In genomic region chr9:21356981-21357718, GRCm38 (mm10) we compare ENCODE assay signal across 8 mouse cellular contexts. TPM values are rescaled to one million over a fixed set of nuclear protein-coding genes. Genes with fewer than 3 reads are reported as not detected.
DNase-seq lines count a peak whose midpoint lies in the region; ATAC-seq and TF ChIP-seq lines count a peak whose summit lies in the region.

No protein-coding gene starts in this region.

- H3K9me3 ChIP-seq in kidney, embryonic 14.5 days (ENCODE audit: control insufficient read depth, low read length) = no peaks in the 10 kb centered on the region
- H3K9me3 ChIP-seq in intestine, postnatal 0 days (ENCODE audit: control insufficient read depth) = no peaks in the 10 kb centered on the region
- H3K9me3 ChIP-seq in midbrain, embryonic 11.5 days (ENCODE audit: control insufficient read depth, low read length) = no peaks in the 10 kb centered on the region

- peaks cover 3% of the 10 kb centered on the region; the same call in 1 of the 2 replicates for H3K27me3 ChIP-seq in kidney, embryonic 14.5 days (ENCODE audit: control insufficient read depth, insufficient read depth, low read length)
- H3K27me3 ChIP-seq in intestine, postnatal 0 days (replicated peaks; ENCODE audit: control insufficient read depth, insufficient read depth, low read length) = no peaks in the 10 kb centered on the region
- H3K27me3 ChIP-seq in midbrain, embryonic 11.5 days (ENCODE audit: control insufficient read depth, insufficient read depth, low read length) = no peaks in the 10 kb centered on the region; the same call in 1 of the 2 replicates
- H3K27me3 ChIP-seq in spleen, adult 2 months (ENCODE audit: control insufficient read depth, insufficient read depth, low read length) = no peaks in the 10 kb centered on the region

- TF ChIP-seq CTCF in intestine, postnatal 0 days (IDR thresholded peaks at IDR 0.05; ENCODE audit: low read depth) = peak; percentile 90
- TF ChIP-seq CTCF in spleen, adult 2 months (IDR thresholded peaks at IDR 0.05; ENCODE audit: extremely low read depth, insufficient read depth, insufficient read length, insufficient replicate concordance) = peak; percentile 41; the same call in 1 of the 2 replicates

- H3K9ac ChIP-seq in kidney, embryonic 14.5 days (ENCODE audit: low read depth, low read length) = no peak overlapping the region
- no peak overlapping the region for H3K9ac ChIP-seq in intestine, postnatal 0 days (ENCODE audit: low read depth, low read length)
- H3K9ac ChIP-seq in midbrain, embryonic 11.5 days (ENCODE audit: low read length) = no peak overlapping the region

- WGBS in kidney, embryonic 14.5 days = 5% methylated on average over 1 of the region's 1 CpGs
- WGBS in intestine, postnatal 0 days = 0% methylated on average over 1 of the region's 1 CpGs
- 3% methylated on average over 1 of the region's 1 CpGs for WGBS in midbrain, embryonic 11.5 days
- 13% methylated on average over 1 of the region's 1 CpGs for WGBS in spleen, adult 2 months

- no peak overlapping the region for H3K4me3 ChIP-seq in kidney, embryonic 14.5 days (ENCODE audit: low read length)
- H3K4me3 ChIP-seq in intestine, postnatal 0 days (ENCODE audit: low read depth, low read length) = no peak overlapping the region
- no peak overlapping the region for H3K4me3 ChIP-seq in midbrain, embryonic 11.5 days (ENCODE audit: low read depth, low read length)
- no peak overlapping the region for H3K4me3 ChIP-seq in spleen, adult 2 months (ENCODE audit: extremely low read depth, insufficient read depth, insufficient read length)

- peak; percentile 52 for DNase-seq in kidney, adult 11 months
- peak; percentile 72 for DNase-seq in cerebellum, adult 8-10 months
- DNase-seq in gastrocnemius, adult 18-20 months (ENCODE audit: low spot score) = peak; percentile 78
- peak; percentile 56 for DNase-seq in left cerebral cortex, postnatal 4 days
- peak; percentile 98 for DNase-seq in midbrain, embryonic 11.5 days (ENCODE audit: low spot score, missing footprints)
- DNase-seq in spleen, adult 2 months (ENCODE audit: low read depth in 1 of 2, low spot score in 2 of 2) = peak; percentile 60 to 65

- H3K4me2 ChIP-seq in kidney, embryonic 14.5 days (replicated peaks; ENCODE audit: low read depth, low read length) = no peak overlapping the region
- H3K4me2 ChIP-seq in intestine, postnatal 0 days (replicated peaks; ENCODE audit: low read depth) = no peak overlapping the region
- no peak overlapping the region for H3K4me2 ChIP-seq in midbrain, embryonic 11.5 days

- intact Hi-C loops in left cerebral cortex, postnatal 4 days (cut with DNase I) = no loop called here

- peaks cover 9% of the 10 kb centered on the region for H3K4me1 ChIP-seq in kidney, embryonic 14.5 days (ENCODE audit: control insufficient read depth, insufficient read depth, low read length)
- no peaks in the 10 kb centered on the region for H3K4me1 ChIP-seq in intestine, postnatal 0 days (replicated peaks; ENCODE audit: control insufficient read depth, insufficient read depth, low read length)
- H3K4me1 ChIP-seq in midbrain, embryonic 11.5 days (ENCODE audit: control insufficient read depth, insufficient read depth, low read length) = no peaks in the 10 kb centered on the region
- H3K4me1 ChIP-seq in spleen, adult 2 months (ENCODE audit: control insufficient read depth, insufficient read depth, insufficient read length) = no peaks in the 10 kb centered on the region

- H3K36me3 ChIP-seq in kidney, embryonic 14.5 days (ENCODE audit: control insufficient read depth, insufficient read depth, low read length) = peaks cover 19% of the 10 kb centered on the region; the same call in 1 of the 2 replicates
- peaks cover 10% of the 10 kb centered on the region; the same call in 1 of the 2 replicates for H3K36me3 ChIP-seq in intestine, postnatal 0 days (ENCODE audit: control insufficient read depth, insufficient read depth)
- no peaks in the 10 kb centered on the region for H3K36me3 ChIP-seq in midbrain, embryonic 11.5 days (ENCODE audit: control insufficient read depth, insufficient read depth, low read length)
- H3K36me3 ChIP-seq in spleen, adult 2 months (ENCODE audit: control insufficient read depth, insufficient read depth, low read length) = peaks cover 23% of the 10 kb centered on the region

- ATAC-seq in kidney, embryonic 14.5 days (ENCODE audit: low FRiP score, low TSS enrichment) = no peak
- peak; percentile 23; the same call in 1 of the 2 replicates for ATAC-seq in intestine, postnatal 0 days
- ATAC-seq in midbrain, embryonic 11.5 days (ENCODE audit: low FRiP score) = peak; percentile 61

- no peak overlapping the region for H3K27ac ChIP-seq in kidney, embryonic 14.5 days (ENCODE audit: low read depth, low read length)
- H3K27ac ChIP-seq in intestine, postnatal 0 days (ENCODE audit: low read depth, low read length) = no peak overlapping the region
- no peak overlapping the region for H3K27ac ChIP-seq in midbrain, embryonic 11.5 days (ENCODE audit: low read depth, low read length)
- no peak overlapping the region for H3K27ac ChIP-seq in spleen, adult 2 months (ENCODE audit: insufficient read depth, low read length)

- no peak for TF ChIP-seq POLR2A in spleen, adult 2 months (IDR thresholded peaks at IDR 0.05; ENCODE audit: low read depth, low read length)

RNA-seq across cellular contexts. Expression of gene Ilf3, which starts 10.5 kb away (rescaled TPM):
- 122 and 235 TPM in 2 replicates for polyA plus RNA-seq in kidney, embryonic 14.5 days (2014; fragmentation: Nextera tagmentation; extraction: Ambion mirVana)
- 10 to 100 TPM; 17.3 to 22.2 TPM for total RNA-seq in gastrocnemius, adult 18-20 months (2021)
- 41.0 and 42.8 TPM in 2 replicates for polyA plus RNA-seq in intestine, postnatal 0 days (2015; fragmentation: Nextera tagmentation; extraction: Ambion mirVana)
- 100 to 1,000 TPM; 170 to 172 TPM for total RNA-seq in left cerebral cortex, postnatal 4 days (2021)
- 263 and 266 TPM in 2 replicates for polyA plus RNA-seq in midbrain, embryonic 11.5 days (2014; fragmentation: Nextera tagmentation; extraction: Ambion mirVana)
- polyA plus RNA-seq in spleen, adult 2 months (2012; rRNA removed) = 54.2 and 59.6 TPM in 2 replicates

RNA-seq across cellular contexts. Expression of gene Slc44a2, which starts 36.7 kb away (rescaled TPM):
- polyA plus RNA-seq in kidney, embryonic 14.5 days (2014; fragmentation: Nextera tagmentation; extraction: Ambion mirVana) = 46.2 and 80.5 TPM in 2 replicates
- total RNA-seq in gastrocnemius, adult 18-20 months (2021) = 100 to 1,000 TPM; 159 to 162 TPM
- 13.3 and 13.8 TPM in 2 replicates for polyA plus RNA-seq in intestine, postnatal 0 days (2015; fragmentation: Nextera tagmentation; extraction: Ambion mirVana)
- total RNA-seq in left cerebral cortex, postnatal 4 days (2021) = 10 to 100 TPM; 69.9 to 71.5 TPM
- polyA plus RNA-seq in midbrain, embryonic 11.5 days (2014; fragmentation: Nextera tagmentation; extraction: Ambion mirVana) = 53.9 and 58.6 TPM in 2 replicates
- polyA plus RNA-seq in spleen, adult 2 months (2012; rRNA removed) = 166 and 184 TPM in 2 replicates

RNA-seq across cellular contexts. Expression of gene Ap1m2, which starts 45.0 kb away (rescaled TPM):
- polyA plus RNA-seq in kidney, embryonic 14.5 days (2014; fragmentation: Nextera tagmentation; extraction: Ambion mirVana) = 33.7 and 36.0 TPM in 2 replicates
- not detected for total RNA-seq in gastrocnemius, adult 18-20 months (2021)
- 192 and 208 TPM in 2 replicates for polyA plus RNA-seq in intestine, postnatal 0 days (2015; fragmentation: Nextera tagmentation; extraction: Ambion mirVana)
- total RNA-seq in left cerebral cortex, postnatal 4 days (2021) = 1 to 10 TPM; 1.3 to 3.7 TPM
- 0.36 and 0.68 TPM in 2 replicates for polyA plus RNA-seq in midbrain, embryonic 11.5 days (2014; fragmentation: Nextera tagmentation; extraction: Ambion mirVana)
- 2.0 and 2.5 TPM in 2 replicates for polyA plus RNA-seq in spleen, adult 2 months (2012; rRNA removed)

RNA-seq across cellular contexts. Expression of gene Qtrt1, which starts 54.5 kb away (rescaled TPM):
- 55.7 and 76.0 TPM in 2 replicates for polyA plus RNA-seq in kidney, embryonic 14.5 days (2014; fragmentation: Nextera tagmentation; extraction: Ambion mirVana)
- total RNA-seq in gastrocnemius, adult 18-20 months (2021) = 1 to 10 TPM; 5.8 to 6.3 TPM
- polyA plus RNA-seq in intestine, postnatal 0 days (2015; fragmentation: Nextera tagmentation; extraction: Ambion mirVana) = 16.9 and 17.9 TPM in 2 replicates
- 10 to 100 TPM; 38.2 to 41.0 TPM for total RNA-seq in left cerebral cortex, postnatal 4 days (2021)
- 46.2 and 46.8 TPM in 2 replicates for polyA plus RNA-seq in midbrain, embryonic 11.5 days (2014; fragmentation: Nextera tagmentation; extraction: Ambion mirVana)
- 38.7 and 63.6 TPM in 2 replicates for polyA plus RNA-seq in spleen, adult 2 months (2012; rRNA removed)
